Mouse (Mus musculus): ENCODE measurements around the gene Mettl17. TPM values are rescaled to one million over a fixed set of nuclear protein-coding genes. Genes with fewer than 3 reads are reported as not detected.
"Not testable (repeated sequence)": the region's sequence is repeated elsewhere in the genome, so short reads cannot be mapped to it uniquely, and the experiment has no call there.

Mettl17 gene
- polyA plus RNA-seq, 1 experiment from 2014 or later = 85.2 TPM

DNA sequence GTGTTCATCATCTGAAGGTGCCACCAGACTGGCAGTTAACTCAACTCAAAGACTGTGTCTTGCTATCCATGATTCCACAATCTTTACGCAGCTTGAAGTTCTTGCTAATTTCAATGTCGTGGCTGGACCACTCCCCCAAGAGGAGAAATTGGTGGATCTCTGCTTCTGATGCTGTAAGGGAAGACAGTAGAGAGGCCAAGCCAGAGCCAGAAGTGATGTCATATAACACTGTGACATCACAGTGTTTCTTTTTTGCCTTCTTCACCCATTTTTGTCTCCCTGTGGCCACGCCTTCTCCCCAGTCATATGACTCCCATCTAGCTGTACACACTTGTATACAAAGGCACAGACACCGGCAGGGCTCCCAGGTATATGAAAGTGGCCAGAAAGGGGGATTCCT lies 33.5 kb downstream of the Mettl17 start, which contains the start of gene Tppp2:
Tppp2 (plus strand) TSS at position 301 of the 400 bp plus-strand sequence.
- 89% methylated on average over 4 of the region's 4 CpGs for WGBS

DNA sequence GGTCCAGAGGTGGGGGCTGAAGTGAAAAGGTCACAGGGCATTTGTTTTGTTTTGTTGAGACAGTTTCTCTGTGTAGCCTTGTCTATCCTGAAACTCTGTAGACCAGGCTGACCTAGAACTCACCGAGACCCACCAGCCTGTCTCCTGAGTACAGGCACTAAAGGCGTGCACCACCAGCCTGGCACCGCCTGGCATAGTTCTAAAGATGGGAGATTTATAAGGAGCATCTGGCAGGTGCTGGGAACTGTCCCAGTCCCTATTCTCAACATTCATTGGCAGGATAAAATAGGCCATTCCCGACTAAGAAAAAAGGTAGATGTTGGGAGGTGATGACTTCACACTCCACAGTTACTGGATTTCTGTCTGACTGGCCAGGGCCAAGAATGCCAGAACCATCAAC lies 34.3 kb downstream of the Mettl17 start:
- H3K36me3 ChIP-seq (ENCODE audit: control insufficient read depth, insufficient read depth, low read length) = no peaks in the 10 kb centered on the region
- no peaks in the 10 kb centered on the region for H3K9me3 ChIP-seq (ENCODE audit: control insufficient read depth, low read length)
- H3K4me2 ChIP-seq (ENCODE audit: low read length) = no peak overlapping the region
- no peak for ATAC-seq (ENCODE audit: low FRiP score, low TSS enrichment)
- WGBS = 85% methylated on average over 4 of the region's 4 CpGs
- no peak overlapping the region for H3K9ac ChIP-seq (replicated peaks; ENCODE audit: low read length)
- H3K27me3 ChIP-seq (ENCODE audit: control insufficient read depth, insufficient read depth, low read length) = no peaks in the 10 kb centered on the region
- DNase-seq = no peak
- H3K27ac ChIP-seq (replicated peaks; ENCODE audit: low read depth, low read length) = no peak overlapping the region
- H3K4me3 ChIP-seq (replicated peaks; ENCODE audit: low read depth, low read length) = no peak overlapping the region
- 0 out of 2 replicates have a peak, but pooled peaks cover 2% of the 10 kb centered on the region for H3K4me1 ChIP-seq (ENCODE audit: control insufficient read depth, insufficient read depth, low read length)

More for the DNA sequence above, 33.5 kb downstream of the Mettl17 start, which contains the start of gene Tppp2:
- Histone ChIP-seq H3K4me2 (ENCODE audit: low read length) (no peak within 1 kb of the TSS), H3K27ac (replicated peaks; ENCODE audit: low read depth, low read length) (no peak within 1 kb of the TSS), H3K27me3 (ENCODE audit: control insufficient read depth, insufficient read depth, low read length) (no peaks in the 10 kb centered on the region), H3K9me3 (ENCODE audit: control insufficient read depth, low read length) (no peaks in the 10 kb centered on the region), H3K4me3 (replicated peaks; ENCODE audit: low read depth, low read length) (no peak within 1 kb of the TSS), H3K9ac (replicated peaks; ENCODE audit: low read length) (no peak within 1 kb of the TSS), H3K36me3 (ENCODE audit: control insufficient read depth, insufficient read depth, low read length) (no peaks in the 10 kb centered on the region), H3K4me1 (ENCODE audit: control insufficient read depth, insufficient read depth, low read length) (peaks cover 7% of the 10 kb centered on the region; the same call in 1 of the 2 replicates)
- DNase-seq = no peak
- no peak for ATAC-seq (ENCODE audit: low FRiP score, low TSS enrichment)

DNA sequence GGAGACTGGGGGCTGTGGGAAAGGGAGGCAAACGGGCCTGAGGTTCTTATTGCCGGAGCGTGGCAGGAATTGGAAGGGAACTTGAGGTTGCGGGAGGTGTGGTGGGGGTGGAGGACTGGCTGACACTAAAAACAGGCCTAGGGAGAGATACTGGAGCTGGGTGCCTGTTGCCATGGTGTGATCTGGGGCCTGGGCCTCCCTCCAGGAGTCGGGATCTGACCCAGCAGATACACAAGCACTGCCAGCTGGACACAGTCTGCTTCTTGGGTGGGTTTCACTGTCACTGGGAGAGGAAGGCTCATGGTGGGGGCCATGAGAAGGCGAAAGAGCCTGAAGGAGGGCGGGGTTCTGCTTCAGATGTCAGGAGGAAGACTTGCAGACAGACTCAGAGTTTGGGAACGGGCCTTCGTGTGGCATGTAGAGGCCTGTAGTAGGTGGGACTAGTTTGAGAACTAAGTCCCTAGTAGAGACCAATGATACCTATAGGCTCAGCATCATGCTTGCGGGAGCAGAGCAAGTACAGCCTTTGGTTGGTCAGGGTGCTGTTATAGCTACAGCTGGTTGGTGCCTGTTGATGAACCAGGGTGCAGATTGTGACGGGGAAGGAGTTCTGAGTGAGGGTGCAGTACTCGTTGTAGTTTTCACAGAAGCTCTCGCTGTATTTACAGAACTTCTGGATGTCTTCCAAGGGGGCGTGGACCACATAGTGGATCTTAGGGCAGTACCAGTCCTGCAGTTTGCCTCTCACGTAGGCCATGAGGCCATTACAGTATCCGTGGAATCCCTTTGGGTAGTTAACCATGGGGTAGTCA lies 37.3 kb downstream of the Mettl17 start:
- Histone ChIP-seq H3K9ac (replicated peaks; ENCODE audit: low read length) (no peak overlapping the region), H3K9me3 (ENCODE audit: control insufficient read depth, low read length) (no peaks in the 10 kb centered on the region), H3K4me2 (ENCODE audit: low read length) (no peak overlapping the region), H3K36me3 (ENCODE audit: control insufficient read depth, insufficient read depth, low read length) (no peaks in the 10 kb centered on the region), H3K27ac (replicated peaks; ENCODE audit: low read depth, low read length) (no peak overlapping the region), H3K27me3 (ENCODE audit: control insufficient read depth, insufficient read depth, low read length) (no peaks in the 10 kb centered on the region), H3K4me1 (ENCODE audit: control insufficient read depth, insufficient read depth, low read length) (no peaks in the 10 kb centered on the region), H3K4me3 (replicated peaks; ENCODE audit: low read depth, low read length) (no peak overlapping the region)
- WGBS = 86% methylated on average over 16 of the region's 16 CpGs
- peak; percentile 58; the same call in 1 of the 2 replicates for ATAC-seq (ENCODE audit: low FRiP score, low TSS enrichment)
- DNase-seq = peak; percentile 23

DNA sequence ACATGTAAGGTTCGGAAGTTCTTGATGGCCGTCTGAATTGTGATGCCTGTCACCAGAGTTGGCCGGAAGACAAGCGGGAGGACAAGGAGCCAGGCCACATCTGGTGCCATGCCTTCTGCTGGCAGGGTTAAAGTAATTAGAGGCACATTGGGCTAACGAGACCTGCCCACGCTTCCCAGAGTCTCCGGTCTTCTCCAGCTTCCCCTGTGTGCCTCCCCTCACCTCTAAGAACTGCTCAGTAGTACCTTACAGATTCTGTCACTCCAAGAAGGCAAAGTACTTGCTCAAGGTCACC lies 37.9 kb downstream of the Mettl17 start, which contains the start of gene Rnase13:
Rnase13 (minus strand) TSS at position 203 of the 295 bp plus-strand sequence.
- Histone ChIP-seq H3K4me1 (ENCODE audit: control insufficient read depth, insufficient read depth, low read length) (no peaks in the 10 kb centered on the region), H3K4me2 (ENCODE audit: low read length) (no peak within 1 kb of the TSS), H3K36me3 (ENCODE audit: control insufficient read depth, insufficient read depth, low read length) (no peaks in the 10 kb centered on the region), H3K9me3 (ENCODE audit: control insufficient read depth, low read length) (no peaks in the 10 kb centered on the region), H3K27ac (replicated peaks; ENCODE audit: low read depth, low read length) (no peak within 1 kb of the TSS), H3K9ac (replicated peaks; ENCODE audit: low read length) (no peak within 1 kb of the TSS), H3K4me3 (replicated peaks; ENCODE audit: low read depth, low read length) (no peak within 1 kb of the TSS), H3K27me3 (ENCODE audit: control insufficient read depth, insufficient read depth, low read length) (no peaks in the 10 kb centered on the region)
- DNase-seq (no peak), ATAC-seq (ENCODE audit: low FRiP score, low TSS enrichment) (no peak)
- WGBS = 90% methylated on average over 7 of the region's 7 CpGs

DNA sequence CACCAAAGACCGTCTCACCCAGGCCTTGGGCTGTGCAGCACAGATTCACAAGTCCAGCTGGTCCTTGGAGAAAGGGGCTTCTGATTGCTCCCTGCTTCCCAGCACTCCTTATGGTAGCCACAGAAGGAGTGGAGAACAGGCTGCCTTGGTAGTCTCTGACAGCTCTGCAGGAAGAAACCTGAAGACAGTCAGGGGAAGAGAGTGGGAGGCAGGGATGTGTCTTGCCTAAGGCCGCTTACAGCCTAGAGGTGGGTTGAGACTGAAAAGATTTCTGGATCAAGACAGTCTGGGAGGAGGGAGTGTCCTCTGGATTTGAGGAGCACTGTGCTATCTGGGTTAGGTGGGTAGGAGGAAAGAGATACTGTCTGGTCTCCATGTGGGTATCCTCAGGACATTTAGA lies 38.3 kb downstream of the Mettl17 start:
- Histone ChIP-seq H3K4me3 (replicated peaks; ENCODE audit: low read depth, low read length) (no peak overlapping the region), H3K4me1 (ENCODE audit: control insufficient read depth, insufficient read depth, low read length) (no peaks in the 10 kb centered on the region), H3K27me3 (ENCODE audit: control insufficient read depth, insufficient read depth, low read length) (no peaks in the 10 kb centered on the region), H3K27ac (replicated peaks; ENCODE audit: low read depth, low read length) (no peak overlapping the region), H3K9me3 (ENCODE audit: control insufficient read depth, low read length) (no peaks in the 10 kb centered on the region), H3K9ac (replicated peaks; ENCODE audit: low read length) (no peak overlapping the region), H3K4me2 (ENCODE audit: low read length) (no peak overlapping the region), H3K36me3 (ENCODE audit: control insufficient read depth, insufficient read depth, low read length) (no peaks in the 10 kb centered on the region)
- WGBS = 96% methylated on average over 2 of the region's 2 CpGs
- DNase-seq (no peak), ATAC-seq (ENCODE audit: low FRiP score, low TSS enrichment) (no peak)

DNA sequence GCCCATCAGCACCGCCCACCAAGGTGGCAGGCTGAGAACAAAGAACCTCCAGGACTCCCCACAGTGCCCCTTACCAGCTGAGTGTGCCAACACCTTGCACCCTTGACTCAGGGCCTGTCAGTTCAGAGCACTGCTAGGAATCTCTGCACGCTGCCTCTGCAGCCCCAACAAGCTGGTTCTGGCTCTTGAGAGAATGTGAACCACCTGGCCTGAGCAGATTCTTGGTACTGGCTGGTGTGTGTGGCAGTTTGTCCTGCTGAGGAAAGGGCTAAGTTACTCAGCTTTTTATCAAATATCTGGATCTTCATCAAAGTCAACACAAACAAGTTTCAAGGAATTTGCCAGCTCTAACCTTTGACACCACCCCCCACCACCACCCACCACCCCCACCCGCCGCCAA lies 38.9 kb downstream of the Mettl17 start:
- Histone ChIP-seq H3K27ac (replicated peaks; ENCODE audit: low read depth, low read length) (no peak overlapping the region), H3K4me1 (ENCODE audit: control insufficient read depth, insufficient read depth, low read length) (no peaks in the 10 kb centered on the region), H3K9me3 (ENCODE audit: control insufficient read depth, low read length) (no peaks in the 10 kb centered on the region), H3K4me2 (ENCODE audit: low read length) (no peak overlapping the region), H3K36me3 (ENCODE audit: control insufficient read depth, insufficient read depth, low read length) (no peaks in the 10 kb centered on the region), H3K4me3 (replicated peaks; ENCODE audit: low read depth, low read length) (no peak overlapping the region), H3K9ac (replicated peaks; ENCODE audit: low read length) (no peak overlapping the region), H3K27me3 (ENCODE audit: control insufficient read depth, insufficient read depth, low read length) (no peaks in the 10 kb centered on the region)
- WGBS = 81% methylated on average over 4 of the region's 4 CpGs
- no peak for DNase-seq
- ATAC-seq (ENCODE audit: low FRiP score, low TSS enrichment) = no peak

DNA sequence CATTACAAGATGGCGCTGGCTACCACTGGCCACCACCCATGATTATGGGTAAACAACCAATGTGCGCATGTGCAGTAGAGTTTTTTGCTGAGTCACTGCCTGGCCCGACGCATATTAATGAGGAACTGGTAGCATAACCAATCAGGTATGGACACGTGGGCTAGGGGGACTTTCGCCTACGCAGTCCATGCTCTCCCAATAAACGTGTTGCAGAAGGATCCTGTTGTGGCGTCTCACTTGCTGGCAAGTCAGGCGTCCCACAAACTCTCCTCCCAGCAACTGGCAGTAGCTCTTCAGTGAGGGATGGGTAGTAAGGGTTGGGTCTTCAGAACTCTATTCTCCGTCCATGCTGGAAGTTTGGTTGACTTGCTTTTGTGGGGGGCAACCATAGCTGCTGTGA lies 42.3 kb downstream of the Mettl17 start:
- H3K9ac ChIP-seq (replicated peaks; ENCODE audit: low read length); H3K27me3 ChIP-seq (ENCODE audit: control insufficient read depth, insufficient read depth, low read length); H3K4me3 ChIP-seq (replicated peaks; ENCODE audit: low read depth, low read length); H3K27ac ChIP-seq (replicated peaks; ENCODE audit: low read depth, low read length); H3K4me2 ChIP-seq (ENCODE audit: low read length); H3K36me3 ChIP-seq (ENCODE audit: control insufficient read depth, insufficient read depth, low read length); ATAC-seq (ENCODE audit: low FRiP score, low TSS enrichment); H3K9me3 ChIP-seq (ENCODE audit: control insufficient read depth, low read length); H3K4me1 ChIP-seq (ENCODE audit: control insufficient read depth, insufficient read depth, low read length); DNase-seq: not testable (repeated sequence)
- 94% methylated on average over 11 of the region's 11 CpGs for WGBS

DNA sequence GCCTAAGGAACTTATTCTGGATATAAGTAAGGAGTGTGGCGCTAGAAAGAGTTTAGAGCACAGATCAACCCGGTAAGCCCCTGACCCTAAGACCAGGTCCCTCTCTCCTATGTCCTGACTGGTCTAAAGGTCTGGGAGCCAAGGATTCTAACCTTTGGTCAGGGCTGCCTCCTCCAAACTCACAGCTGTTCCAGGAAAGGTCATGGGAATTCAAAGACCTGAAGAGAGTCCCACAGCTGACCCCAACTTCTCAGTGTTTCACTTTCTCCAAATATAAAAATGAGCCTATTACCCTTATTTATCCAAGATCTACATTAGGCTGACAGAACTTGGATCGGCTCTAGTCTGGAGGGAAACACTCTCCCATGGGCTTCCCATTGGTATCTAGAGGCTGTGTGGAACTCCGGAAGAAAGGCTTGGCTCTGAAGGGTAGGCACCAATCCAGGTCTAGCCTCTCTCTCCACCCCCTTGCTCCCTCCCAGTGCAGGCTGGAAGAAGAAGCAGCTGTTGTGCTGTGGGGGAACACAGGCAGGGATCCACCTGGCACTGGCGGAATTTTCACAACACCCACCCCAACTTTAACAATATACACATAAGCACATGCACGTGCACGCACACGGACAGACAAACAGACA lies 44.8 kb downstream of the Mettl17 start:
- no peak overlapping the region for H3K4me3 ChIP-seq (replicated peaks; ENCODE audit: low read depth, low read length)
- H3K27ac ChIP-seq (replicated peaks; ENCODE audit: low read depth, low read length) = no peak overlapping the region
- no peak for ATAC-seq (ENCODE audit: low FRiP score, low TSS enrichment)
- 0 out of 2 replicates have a peak, but pooled peaks cover 2% of the 10 kb centered on the region for H3K9me3 ChIP-seq (ENCODE audit: control insufficient read depth, low read length)
- H3K36me3 ChIP-seq (ENCODE audit: control insufficient read depth, insufficient read depth, low read length) = no peaks in the 10 kb centered on the region
- H3K9ac ChIP-seq (replicated peaks; ENCODE audit: low read length) = no peak overlapping the region
- H3K4me2 ChIP-seq (ENCODE audit: low read length) = no peak overlapping the region
- no peak for DNase-seq
- H3K27me3 ChIP-seq (ENCODE audit: control insufficient read depth, insufficient read depth, low read length) = no peaks in the 10 kb centered on the region
- WGBS = 85% methylated on average over 8 of the region's 8 CpGs
- H3K4me1 ChIP-seq (ENCODE audit: control insufficient read depth, insufficient read depth, low read length) = no peaks in the 10 kb centered on the region

DNA sequence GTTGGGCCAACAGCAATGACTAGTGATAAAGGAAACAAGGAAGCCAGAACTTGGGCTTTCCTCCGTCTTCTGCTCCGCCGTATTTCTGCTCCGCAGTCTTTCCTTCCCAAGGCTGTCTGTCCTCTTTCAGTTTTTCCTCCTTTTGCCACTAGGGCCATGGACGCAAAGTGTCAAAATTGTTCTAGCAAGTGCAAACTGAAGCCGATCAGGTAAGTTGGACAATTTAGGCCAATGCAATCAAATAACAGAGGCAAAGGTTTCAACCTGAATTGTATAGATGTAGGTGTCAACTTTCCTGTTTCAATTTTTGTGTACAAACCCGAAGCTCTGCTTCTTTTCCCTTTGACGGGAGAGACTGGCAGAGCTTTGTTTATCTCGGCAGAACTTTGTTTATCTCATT lies 45.3 kb downstream of the Mettl17 start:
- Histone ChIP-seq H3K9ac (replicated peaks; ENCODE audit: low read length) (no peak overlapping the region), H3K4me2 (ENCODE audit: low read length) (no peak overlapping the region), H3K4me3 (replicated peaks; ENCODE audit: low read depth, low read length) (no peak overlapping the region), H3K9me3 (ENCODE audit: control insufficient read depth, low read length) (0 out of 2 replicates have a peak, but pooled peaks cover 2% of the 10 kb centered on the region), H3K36me3 (ENCODE audit: control insufficient read depth, insufficient read depth, low read length) (no peaks in the 10 kb centered on the region), H3K27ac (replicated peaks; ENCODE audit: low read depth, low read length) (no peak overlapping the region), H3K27me3 (ENCODE audit: control insufficient read depth, insufficient read depth, low read length) (no peaks in the 10 kb centered on the region), H3K4me1 (ENCODE audit: control insufficient read depth, insufficient read depth, low read length) (no peaks in the 10 kb centered on the region)
- DNase-seq (no peak), ATAC-seq (ENCODE audit: low FRiP score, low TSS enrichment) (no peak)
- 74% methylated on average over 9 of the region's 9 CpGs for WGBS

Data from midbrain, embryonic 14.5 days (tissue).